Mouse (Mus musculus) large intestine, adult 2 months (tissue): ENCODE results near the gene Btbd3. TPM values are rescaled to one million over a fixed set of nuclear protein-coding genes. Genes with fewer than 3 reads are reported as not detected.
"Not testable (repeated sequence)": the region's sequence is repeated elsewhere in the genome, so short reads cannot be mapped to it uniquely, and the experiment has no call there.

Experiments used
- DNase-seq: peaks from one replicate; pipeline ENCODE4 v3.0.0-alpha.2; 2012; ENCODE audit warnings: low read depth, low spot score
- WGBS: fragments of 180-500 bp; shearing (Covaris S2); methylation state at CpG from one replicate; pipeline ENCODE4 v1.1.7; 2018; 5-methylcytosine and 5-hydroxymethylcytosine counted together
- polyA plus RNA-seq: library from polyadenylated mRNA; depleted of rRNA; stranded (reverse); fragments of >200 nt; gene quantifications from 2 replicates; pipeline ENCODE4 v1.2.3, GENCODE M21; 2012

Gene Btbd3
- polyA plus RNA-seq, 1 experiment = 4.5 TPM

GRCm38 (mm10) chr2:138278853-138279640, 22.7 kb downstream of the Btbd3 start:
- DNase-seq = no peak
- WGBS = 59% methylated on average over 15 of the region's 15 CpGs

- WGBS = 48% methylated on average over 11 of the region's 11 CpGs
- no peak for DNase-seq
Observed at GRCm38 (mm10) chr2:138279641-138280040, 23.3 kb downstream of the Btbd3 start.

- WGBS = 68% methylated on average over 17 of the region's 17 CpGs
- no peak for DNase-seq
Observed at GRCm38 (mm10) chr2:138280225-138280711, 23.9 kb downstream of the Btbd3 start.

GRCm38 (mm10) chr2:138281550-138282201, 25.3 kb downstream of the Btbd3 start:
- DNase-seq = no peak
- WGBS = 65% methylated on average over 10 of the region's 10 CpGs

GRCm38 (mm10) chr2:138283372-138283771, 27.0 kb downstream of the Btbd3 start:
- no peak for DNase-seq
- 74% methylated on average over 12 of the region's 12 CpGs for WGBS

- no peak for DNase-seq
Observed at GRCm38 (mm10) chr2:138283856-138284255, 27.5 kb downstream of the Btbd3 start.

GRCm38 (mm10) chr2:138285811-138286210, 29.4 kb downstream of the Btbd3 start:
- DNase-seq = no peak
- WGBS = 81% methylated on average over 4 of the region's 4 CpGs

More at GRCm38 (mm10) chr2:138283856-138284255, 27.5 kb downstream of the Btbd3 start:
- WGBS = 94% methylated on average over 15 of the region's 15 CpGs

GRCm38 (mm10) chr2:138290154-138290553, 33.8 kb downstream of the Btbd3 start:
- DNase-seq = no peak
- WGBS = 46% methylated on average over 2 of the region's 2 CpGs

- no peak for DNase-seq
- WGBS = 82% methylated on average over 3 of the region's 3 CpGs
Observed at GRCm38 (mm10) chr2:138294286-138294685, 37.9 kb downstream of the Btbd3 start.

GRCm38 (mm10) chr2:138306236-138306635, 49.9 kb downstream of the Btbd3 start:
- DNase-seq = no peak
- 82% methylated on average over 2 of the region's 2 CpGs for WGBS

GRCm38 (mm10) chr2:138315644-138316043, 59.3 kb downstream of the Btbd3 start:
- WGBS = 64% methylated on average over 7 of the region's 7 CpGs
- no peak for DNase-seq

- no peak for DNase-seq
Observed at GRCm38 (mm10) chr2:138320408-138320807, 64.0 kb downstream of the Btbd3 start.

GRCm38 (mm10) chr2:138321041-138321481, 64.7 kb downstream of the Btbd3 start:
- no peak for DNase-seq
- WGBS = 64% methylated on average over 4 of the region's 4 CpGs

GRCm38 (mm10) chr2:138322270-138323114, 66.1 kb downstream of the Btbd3 start:
- WGBS = 75% methylated on average over 16 of the region's 16 CpGs
- DNase-seq = no peak

GRCm38 (mm10) chr2:138326367-138326766, 70.0 kb downstream of the Btbd3 start:
- no peak for DNase-seq
- 53% methylated on average over 4 of the region's 4 CpGs for WGBS

GRCm38 (mm10) chr2:138334198-138334597, 77.8 kb downstream of the Btbd3 start:
- WGBS = 55% methylated on average over 2 of the region's 2 CpGs
- DNase-seq = not testable (repeated sequence)

- 71% methylated on average over 6 of the region's 6 CpGs for WGBS
Observed at GRCm38 (mm10) chr2:138337886-138338494, 81.6 kb downstream of the Btbd3 start.

GRCm38 (mm10) chr2:138338524-138338923, 82.2 kb downstream of the Btbd3 start:
- 61% methylated on average over 1 of the region's 1 CpGs for WGBS
- DNase-seq = no peak

More at GRCm38 (mm10) chr2:138337886-138338494, 81.6 kb downstream of the Btbd3 start:
- no peak for DNase-seq

- DNase-seq = no peak
- WGBS = 64% methylated on average over 3 of the region's 3 CpGs
Observed at GRCm38 (mm10) chr2:138355366-138355765, 99.0 kb downstream of the Btbd3 start.
